Mouse (Mus musculus) heart, embryonic 13.5 days (tissue): ENCODE data around the gene Dnajb13. TPM values are rescaled to one million over a fixed set of nuclear protein-coding genes. Genes with fewer than 3 reads are reported as not detected.

Experiments
- ATAC-seq: fragments of 200-750 bp; cut with Nextera tagmentation; 2 replicates; pipeline ENCODE4 v1.8.0; 2017; ENCODE audit warnings: moderate TSS enrichment; ENCODE audit not compliant: insufficient number of reproducible peaks, low FRiP score, low TSS enrichment; ENCODE audit errors: extremely low read depth
- H3K27ac ChIP-seq: fragments of 300-500 bp; sonication (generic); replicated peaks from 2 replicates; pipeline ENCODE4 v1.5.1; 2015; ENCODE audit warnings: moderate library complexity, mild to moderate bottlenecking, inconsistent platforms
- H3K27me3 ChIP-seq: fragments of 300-500 bp; sonication (generic); replicated peaks from 2 replicates; pipeline ENCODE4 v1.6.1; 2015; ENCODE audit warnings: mild to moderate bottlenecking, inconsistent platforms
- H3K36me3 ChIP-seq: fragments of 300-500 bp; sonication (generic); 2 replicates; pipeline ENCODE4 v1.6.1; 2015; ENCODE audit warnings: mild to moderate bottlenecking, inconsistent platforms
- H3K4me1 ChIP-seq: fragments of 300-500 bp; sonication (generic); 2 replicates; pipeline ENCODE4 v1.6.1; 2015; ENCODE audit warnings: inconsistent platforms
- H3K4me2 ChIP-seq: fragments of 300-500 bp; sonication (generic); 2 replicates; pipeline ENCODE4 v1.6.1; 2015; ENCODE audit warnings: inconsistent platforms, mild to moderate bottlenecking, moderate library complexity
- H3K4me3 ChIP-seq: fragments of 300-500 bp; sonication (generic); 2 replicates; pipeline ENCODE4 v1.5.1; 2015; ENCODE audit warnings: moderate library complexity, mild to moderate bottlenecking, inconsistent platforms
- H3K9ac ChIP-seq: fragments of 300-500 bp; sonication (generic); 2 replicates; pipeline ENCODE4 v1.6.1; 2015; ENCODE audit warnings: inconsistent platforms, mild to moderate bottlenecking, moderate library complexity
- H3K9me3 ChIP-seq: fragments of 300-500 bp; sonication (generic); 2 replicates; pipeline ENCODE4 v1.6.1; 2016; ENCODE audit warnings: inconsistent platforms
- WGBS: fragments of 180-500 bp; shearing (Covaris S2); methylation state at CpG from one replicate; pipeline ENCODE4 v1.1.7; 2015; ENCODE audit warnings: mixed read lengths; 5-methylcytosine and 5-hydroxymethylcytosine counted together
- polyA plus RNA-seq: library from polyadenylated mRNA; unstranded; fragments of >200 nt; fragmentation: Nextera tagmentation; extraction: Ambion mirVana; gene quantifications from 2 replicates; pipeline ENCODE4 v1.2.1, GENCODE M21; 2015

Dnajb13 gene
- polyA plus RNA-seq, 1 experiment from 2014 or later, result 0.29 TPM

DNA sequence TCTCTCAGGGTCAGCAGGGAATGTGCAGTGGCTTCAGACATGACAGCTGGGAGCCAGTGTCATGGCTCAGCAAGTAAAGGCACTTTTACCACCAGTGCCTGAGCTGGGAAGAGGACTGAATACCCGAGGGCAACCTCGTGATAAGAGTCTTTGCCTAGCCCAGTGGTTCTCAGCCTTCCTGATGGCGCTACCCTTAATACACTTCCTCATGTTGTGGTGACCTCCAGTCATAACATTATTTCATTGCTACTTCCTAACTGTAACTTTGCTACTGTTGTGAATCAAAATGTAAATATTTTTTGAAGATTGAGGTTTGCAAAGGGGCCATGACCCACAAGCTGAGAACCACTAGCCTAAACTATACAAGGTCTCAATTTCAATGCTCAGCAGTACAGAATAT is 6.1 kb downstream of the Dnajb13 start:
- Histone ChIP-seq H3K9me3 (no peaks in the 10 kb centered on the region), H3K9ac (no peak overlapping the region), H3K4me2 (no peak overlapping the region), H3K27me3 (peaks cover 17% of the 10 kb centered on the region), H3K4me3 (no peak overlapping the region), H3K4me1 (no peaks in the 10 kb centered on the region; the same call in 1 of the 2 replicates), H3K36me3 (no peaks in the 10 kb centered on the region), H3K27ac (no peak overlapping the region)
- WGBS, result 44% methylated on average over 3 of the region's 3 CpGs
- no peak for ATAC-seq

DNA sequence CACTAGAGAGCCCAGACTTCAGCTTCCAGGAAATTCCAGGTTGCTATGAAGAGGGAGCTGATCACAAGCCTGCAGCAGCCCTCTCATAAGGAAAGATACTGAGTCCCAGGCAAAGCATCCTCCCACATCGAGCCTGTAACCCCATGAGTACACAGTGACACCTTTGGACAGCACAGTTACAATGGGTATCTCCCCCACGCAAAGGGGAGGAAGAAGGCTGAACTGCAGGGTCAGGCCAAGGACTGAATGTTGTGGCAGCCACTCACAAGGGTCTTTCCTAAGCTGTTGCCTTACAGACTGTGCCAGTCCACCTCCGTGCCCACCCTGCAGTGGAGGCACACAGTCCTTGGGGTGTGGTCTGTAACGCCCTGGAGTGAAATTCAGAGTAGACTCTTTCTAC is 8.3 kb downstream of the Dnajb13 start:
- H3K4me3 ChIP-seq, result no peak overlapping the region
- no peak overlapping the region for H3K27ac ChIP-seq
- no peaks in the 10 kb centered on the region for H3K9me3 ChIP-seq
- H3K4me2 ChIP-seq, result no peak overlapping the region
- 70% methylated on average over 4 of the region's 4 CpGs for WGBS
- H3K27me3 ChIP-seq, result no peaks in the 10 kb centered on the region
- H3K9ac ChIP-seq, result no peak overlapping the region
- ATAC-seq, result no peak
- H3K4me1 ChIP-seq, result no peaks in the 10 kb centered on the region; the same call in 1 of the 2 replicates
- H3K36me3 ChIP-seq, result no peaks in the 10 kb centered on the region

DNA sequence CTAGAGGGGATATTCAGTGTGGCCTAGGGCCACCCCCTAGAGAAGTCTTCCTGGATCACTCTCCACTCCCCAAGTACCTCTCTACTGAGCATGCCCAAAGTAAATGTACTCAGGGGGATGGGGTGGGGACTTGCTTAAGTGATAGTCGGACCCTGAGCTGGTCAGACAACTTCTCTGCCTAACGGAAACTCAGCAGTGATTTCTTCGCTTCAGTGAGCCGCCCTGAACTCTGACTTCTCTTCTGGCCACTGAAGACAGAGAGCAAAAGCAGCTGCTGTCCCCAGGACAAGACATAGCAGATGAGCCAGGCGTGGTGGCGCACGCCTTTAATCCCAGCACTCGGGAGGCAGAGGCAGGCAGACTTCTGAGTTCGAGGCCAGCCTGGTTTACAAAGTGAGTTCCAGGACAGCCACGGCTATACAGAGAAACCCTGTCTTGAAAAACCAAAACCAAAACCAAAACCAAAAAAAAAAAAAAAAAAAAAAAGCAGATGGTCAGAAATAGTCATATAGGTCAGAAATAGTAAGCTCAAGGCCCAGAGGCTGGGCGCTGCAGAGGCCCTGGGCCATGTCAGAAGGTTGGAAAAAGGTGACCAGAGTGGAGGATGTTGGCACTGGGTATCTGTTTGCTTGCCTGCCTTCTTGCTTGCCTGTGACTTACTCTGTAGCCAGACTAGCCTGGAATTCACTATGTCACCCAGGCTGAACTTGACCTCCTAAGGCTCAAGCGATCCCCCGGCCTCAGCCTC is 9.8 kb downstream of the Dnajb13 start:
- H3K9me3 ChIP-seq, result no peaks in the 10 kb centered on the region
- H3K4me1 ChIP-seq, result peaks cover 6% of the 10 kb centered on the region
- ATAC-seq, result no peak
- H3K4me3 ChIP-seq, result no peak overlapping the region
- H3K27me3 ChIP-seq, result no peaks in the 10 kb centered on the region
- H3K27ac ChIP-seq, result no peak overlapping the region
- no peak overlapping the region for H3K4me2 ChIP-seq
- 76% methylated on average over 13 of the region's 13 CpGs for WGBS
- H3K36me3 ChIP-seq, result peaks cover 1% of the 10 kb centered on the region; the same call in 1 of the 2 replicates
- H3K9ac ChIP-seq, result no peak overlapping the region

DNA sequence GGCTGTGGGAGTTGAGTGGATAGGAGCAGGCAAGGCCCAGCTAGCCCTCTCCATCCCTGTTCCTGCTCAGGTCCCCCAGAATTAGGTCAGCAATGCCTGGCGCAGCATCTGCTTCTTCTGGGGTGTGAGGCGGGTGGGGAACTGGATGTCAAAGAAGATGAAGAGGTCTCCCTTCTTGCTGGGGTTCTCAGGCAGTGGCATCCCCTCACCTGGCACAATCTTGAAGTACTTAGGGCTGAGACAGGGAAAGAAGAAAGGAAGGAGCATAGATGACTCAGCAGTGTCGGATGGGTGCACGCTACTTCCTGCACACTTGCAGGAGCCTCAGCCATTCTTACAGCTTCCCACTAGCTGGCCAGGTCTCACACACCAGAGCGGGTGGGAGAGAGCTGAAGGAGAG is 11.7 kb downstream of the Dnajb13 start:
- H3K36me3 ChIP-seq, result peaks cover 20% of the 10 kb centered on the region
- no peak overlapping the region for H3K27ac ChIP-seq
- no peaks in the 10 kb centered on the region for H3K9me3 ChIP-seq
- peaks cover 6% of the 10 kb centered on the region for H3K4me1 ChIP-seq
- ATAC-seq, result no peak
- H3K9ac ChIP-seq, result no peak overlapping the region
- H3K4me2 ChIP-seq, result no peak overlapping the region
- 77% methylated on average over 5 of the region's 5 CpGs for WGBS
- H3K4me3 ChIP-seq, result no peak overlapping the region
- no peaks in the 10 kb centered on the region for H3K27me3 ChIP-seq

DNA sequence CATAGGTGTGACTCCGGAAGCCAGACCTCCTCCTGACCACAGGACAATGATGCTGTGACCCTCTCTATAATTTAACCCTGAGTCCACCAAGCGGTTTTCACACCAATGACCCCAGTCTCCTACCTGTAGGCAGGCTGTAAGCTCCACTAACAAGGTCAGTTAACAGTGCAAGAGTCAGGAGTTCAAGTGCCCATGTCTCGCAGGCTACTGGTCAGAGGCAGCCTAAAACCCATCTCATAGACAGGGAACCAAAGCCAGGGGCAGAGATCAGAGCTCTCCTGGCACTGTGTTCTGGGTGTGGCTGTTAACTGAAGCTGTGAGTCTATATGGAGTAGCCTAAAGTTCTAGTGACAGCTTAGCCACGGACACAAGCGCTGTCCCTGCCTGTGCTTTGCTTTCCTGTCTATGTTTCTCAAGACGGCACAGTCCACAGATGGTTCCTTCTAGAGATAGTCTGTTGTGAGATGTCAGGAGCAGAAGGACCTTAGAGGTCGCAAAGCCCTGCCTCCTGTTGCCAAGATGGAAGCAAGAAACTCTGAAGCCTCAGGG is 12.3 kb downstream of the Dnajb13 start:
- Histone ChIP-seq H3K9me3 (no peaks in the 10 kb centered on the region), H3K27ac (no peak overlapping the region), H3K27me3 (no peaks in the 10 kb centered on the region), H3K9ac (no peak overlapping the region), H3K4me3 (no peak overlapping the region), H3K36me3 (peaks cover 26% of the 10 kb centered on the region), H3K4me2 (no peak overlapping the region), H3K4me1 (peaks cover 6% of the 10 kb centered on the region)
- WGBS, result 71% methylated on average over 7 of the region's 7 CpGs
- ATAC-seq, result no peak

DNA sequence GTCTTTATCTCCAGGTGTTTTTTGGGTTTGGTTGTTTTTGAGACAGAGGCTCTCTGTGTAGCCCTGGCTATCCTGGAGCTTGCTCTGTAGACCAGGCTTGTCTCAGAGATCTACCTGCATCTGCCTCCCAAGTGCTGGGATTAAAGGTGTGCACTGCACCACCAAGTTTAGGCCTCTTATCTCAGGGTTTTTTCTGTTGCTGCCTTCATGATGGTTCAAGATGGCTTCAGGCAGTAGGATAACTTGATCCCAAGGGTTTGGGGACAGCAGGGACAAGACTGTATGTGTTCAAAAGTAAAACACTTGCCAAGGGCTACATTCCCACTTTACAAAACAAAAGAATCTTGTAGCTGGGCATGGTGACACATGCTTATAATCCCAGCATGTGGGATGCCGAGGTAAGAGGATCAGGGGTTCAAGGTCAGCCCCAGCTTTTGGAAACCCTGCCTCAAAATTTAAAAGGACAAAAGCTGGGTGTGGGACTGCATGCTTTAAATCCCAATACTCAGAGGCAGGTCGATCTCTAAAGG is 12.9 kb downstream of the Dnajb13 start:
- no peak for ATAC-seq
- Histone ChIP-seq H3K9me3 (no peaks in the 10 kb centered on the region), H3K36me3 (peaks cover 31% of the 10 kb centered on the region), H3K27me3 (no peaks in the 10 kb centered on the region), H3K27ac (no peak overlapping the region), H3K4me2 (no peak overlapping the region), H3K9ac (no peak overlapping the region), H3K4me3 (no peak overlapping the region), H3K4me1 (peaks cover 8% of the 10 kb centered on the region)
- WGBS, result 55% methylated on average over 2 of the region's 2 CpGs

DNA sequence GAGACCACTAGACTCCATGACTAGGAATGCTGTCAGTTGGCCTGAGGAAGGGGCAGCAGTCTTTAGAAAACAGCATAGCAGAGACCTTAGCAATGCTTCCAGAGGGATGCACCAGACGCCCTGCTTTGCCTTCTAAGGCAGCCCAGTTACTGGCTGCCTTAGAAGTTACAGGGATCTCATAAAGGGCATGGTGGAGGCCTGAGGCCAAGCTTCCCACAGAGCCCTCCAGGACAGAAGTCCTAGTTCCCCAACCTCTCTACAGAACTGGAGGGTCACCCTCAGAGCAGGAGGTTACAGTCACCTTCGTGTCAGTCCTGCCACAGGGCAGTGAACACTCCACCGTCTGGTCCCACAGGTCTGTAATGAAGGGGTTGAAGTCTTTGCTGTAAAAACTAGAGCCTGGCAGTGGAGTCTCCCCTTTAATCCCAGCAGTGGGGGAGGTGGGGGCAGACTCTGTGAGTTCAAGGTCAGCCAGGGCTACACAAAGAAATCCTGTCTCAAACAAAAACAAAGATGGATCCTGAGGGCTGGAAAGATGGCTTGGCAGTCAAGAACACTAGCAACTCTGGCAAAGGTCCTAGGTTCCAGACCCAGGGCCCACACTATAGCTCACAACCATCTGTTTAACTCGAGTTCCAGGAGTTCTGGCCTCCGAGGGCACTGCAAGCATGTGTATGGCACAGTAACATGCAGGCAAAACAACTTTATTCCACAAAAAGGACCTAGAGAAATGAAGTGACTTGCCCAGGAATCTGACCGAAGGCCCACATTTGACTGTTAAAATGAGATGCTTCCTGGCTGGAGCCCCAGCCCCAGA is 13.5 kb downstream of the Dnajb13 start:
- Histone ChIP-seq H3K4me3 (no peak overlapping the region), H3K27me3 (no peaks in the 10 kb centered on the region), H3K9me3 (no peaks in the 10 kb centered on the region), H3K4me2 (no peak overlapping the region), H3K27ac (no peak overlapping the region), H3K9ac (no peak overlapping the region), H3K4me1 (peaks cover 15% of the 10 kb centered on the region), H3K36me3 (peaks cover 38% of the 10 kb centered on the region)
- ATAC-seq, result no peak
- 71% methylated on average over 6 of the region's 6 CpGs for WGBS

DNA sequence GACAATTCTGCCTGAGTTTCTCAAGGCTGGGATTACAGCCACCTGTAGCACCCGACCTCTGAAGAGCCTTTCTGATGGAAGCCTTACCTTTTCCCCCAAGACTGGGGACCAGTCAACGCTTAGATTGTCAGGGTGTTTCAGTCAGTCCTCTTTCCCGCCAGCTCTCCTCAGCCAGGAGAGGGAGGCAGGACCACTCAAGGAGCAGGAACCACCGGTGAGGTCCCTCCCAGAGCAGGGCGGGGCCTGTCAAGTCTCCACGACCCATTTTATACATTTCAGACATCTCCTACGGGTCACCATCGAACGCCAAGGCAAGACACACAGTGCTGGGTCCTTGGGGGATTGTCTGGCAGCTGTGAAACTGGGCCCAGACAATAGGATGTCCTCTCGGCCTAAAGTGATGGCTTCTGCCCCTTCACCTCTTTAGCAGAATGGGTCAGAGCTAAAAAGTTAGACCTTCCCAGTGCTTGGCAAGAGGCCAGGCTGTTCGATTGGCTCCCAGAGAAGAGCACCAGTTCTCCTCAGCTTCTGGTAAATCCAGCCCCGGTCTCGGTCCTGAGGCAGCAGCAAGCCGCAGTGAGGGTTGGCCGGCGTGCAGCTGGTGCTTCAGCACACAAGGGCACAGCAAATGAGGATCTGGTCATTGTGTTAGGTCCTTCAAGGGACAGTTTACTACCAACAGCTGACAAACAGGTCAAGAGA is 14.3 kb downstream of the Dnajb13 start:
- Histone ChIP-seq H3K36me3 (peaks cover 38% of the 10 kb centered on the region), H3K4me3 (no peak overlapping the region), H3K27me3 (no peaks in the 10 kb centered on the region), H3K9ac (no peak overlapping the region), H3K9me3 (no peaks in the 10 kb centered on the region), H3K27ac (no peak overlapping the region), H3K4me1 (peaks cover 23% of the 10 kb centered on the region), H3K4me2 (no peak overlapping the region)
- 66% methylated on average over 16 of the region's 16 CpGs for WGBS
- ATAC-seq, result no peak

DNA sequence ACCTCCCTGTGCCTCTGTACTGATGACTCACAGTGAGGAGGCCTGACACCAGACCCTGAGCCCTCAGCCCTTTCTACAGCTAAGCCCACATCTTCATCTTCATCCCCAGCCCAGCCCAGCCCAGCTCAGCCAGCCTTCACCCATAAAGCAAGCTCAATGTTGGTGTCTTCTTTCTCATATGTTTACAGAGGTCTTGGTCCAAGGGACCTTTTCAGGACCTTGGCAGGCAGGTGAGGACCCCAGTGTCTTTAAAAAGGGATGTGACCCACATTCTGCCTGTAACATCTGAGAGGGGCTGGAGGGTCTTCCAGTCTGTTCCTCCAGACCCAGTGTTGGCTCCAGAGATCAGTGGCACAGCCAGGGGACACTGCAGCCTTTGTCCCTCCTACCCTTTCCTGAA is 15.3 kb downstream of the Dnajb13 start:
- no peaks in the 10 kb centered on the region for H3K9me3 ChIP-seq
- ATAC-seq, result no peak
- peaks cover 38% of the 10 kb centered on the region for H3K36me3 ChIP-seq
- H3K4me1 ChIP-seq, result peaks cover 33% of the 10 kb centered on the region
- no peak overlapping the region for H3K4me2 ChIP-seq
- no peak overlapping the region for H3K27ac ChIP-seq
- no peaks in the 10 kb centered on the region for H3K27me3 ChIP-seq
- no peak overlapping the region for H3K9ac ChIP-seq
- H3K4me3 ChIP-seq, result no peak overlapping the region

DNA sequence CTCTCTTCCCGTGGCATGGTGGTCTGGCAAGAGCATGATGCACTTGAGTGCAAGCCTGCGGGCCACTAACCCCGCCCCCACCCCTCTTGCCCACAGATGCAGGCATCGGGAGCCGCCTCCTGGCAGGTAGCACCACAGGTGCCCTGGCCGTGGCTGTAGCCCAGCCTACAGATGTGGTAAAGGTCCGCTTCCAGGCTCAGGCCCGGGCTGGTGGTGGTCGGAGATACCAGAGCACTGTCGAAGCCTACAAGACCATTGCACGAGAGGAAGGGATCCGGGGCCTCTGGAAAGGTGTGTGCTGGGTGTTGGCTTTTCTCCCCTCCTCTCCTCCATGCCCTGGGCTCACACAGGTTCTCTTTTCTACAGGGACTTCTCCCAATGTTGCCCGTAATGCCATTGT is 16.8 kb downstream of the Dnajb13 start:
- no peak for ATAC-seq
- no peak overlapping the region for H3K4me2 ChIP-seq
- no peaks in the 10 kb centered on the region for H3K9me3 ChIP-seq
- H3K4me3 ChIP-seq, result no peak overlapping the region
- H3K9ac ChIP-seq, result no peak overlapping the region
- H3K4me1 ChIP-seq, result peaks cover 48% of the 10 kb centered on the region
- no peaks in the 10 kb centered on the region for H3K27me3 ChIP-seq
- peaks cover 38% of the 10 kb centered on the region for H3K36me3 ChIP-seq
- no peak overlapping the region for H3K27ac ChIP-seq
- WGBS, result 88% methylated on average over 13 of the region's 13 CpGs

DNA sequence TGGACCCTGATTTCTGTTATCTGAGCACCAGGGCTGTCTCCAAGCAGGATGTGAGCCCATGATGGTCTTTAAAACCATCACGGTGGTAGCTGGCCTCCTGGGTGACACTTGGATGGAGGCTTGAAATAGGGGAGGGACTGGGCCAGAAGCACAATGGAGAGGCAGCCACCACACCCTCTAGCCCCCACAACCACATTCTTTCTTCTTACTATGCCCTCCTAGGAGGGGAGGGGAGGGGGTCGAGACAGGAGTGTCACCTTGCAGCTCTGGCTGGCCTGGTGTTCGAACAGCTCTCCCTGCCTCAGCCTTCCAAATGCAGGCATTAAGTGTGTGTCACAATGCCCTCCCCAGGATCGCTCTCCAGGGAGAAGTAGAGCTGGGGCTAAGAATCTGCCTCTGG is 17.4 kb downstream of the Dnajb13 start:
- no peaks in the 10 kb centered on the region for H3K9me3 ChIP-seq
- no peak overlapping the region for H3K4me3 ChIP-seq
- H3K9ac ChIP-seq, result no peak overlapping the region
- 78% methylated on average over 4 of the region's 4 CpGs for WGBS
- H3K36me3 ChIP-seq, result peaks cover 38% of the 10 kb centered on the region
- H3K27me3 ChIP-seq, result no peaks in the 10 kb centered on the region
- H3K4me2 ChIP-seq, result no peak overlapping the region
- H3K27ac ChIP-seq, result no peak overlapping the region
- peaks cover 53% of the 10 kb centered on the region for H3K4me1 ChIP-seq
- no peak for ATAC-seq
